ENCODE assay signal across 8 mouse cellular contexts in genomic region chr16:4077384-4078061, GRCm38 (mm10). TPM values are rescaled to one million over a fixed set of nuclear protein-coding genes. Genes with fewer than 3 reads are reported as not detected.
DNase-seq lines count a peak whose midpoint lies in the region; ATAC-seq and TF ChIP-seq lines count a peak whose summit lies in the region.

Trap1 (minus strand) TSS chr16:4077827.

- peak within 1 kb of the TSS; percentile 79 for H3K4me3 ChIP-seq in hindbrain, embryonic 10.5 days
- peak within 1 kb of the TSS; percentile 85 for H3K4me3 ChIP-seq in lung, postnatal 0 days (ENCODE audit: low read depth, low read length)

- peak within 1 kb of the TSS; percentile 92 for H3K27ac ChIP-seq in hindbrain, embryonic 10.5 days
- peak within 1 kb of the TSS; percentile 63 for H3K27ac ChIP-seq in lung, postnatal 0 days (ENCODE audit: low read length)

- under 1% methylated on average over 58 of the region's 58 CpGs for WGBS in hindbrain, embryonic 10.5 days
- WGBS in lung, postnatal 0 days: under 1% methylated on average over 58 of the region's 58 CpGs

- peak within 1 kb of the TSS; percentile 71 for H3K4me2 ChIP-seq in lung, postnatal 0 days (replicated peaks; ENCODE audit: low read depth, low read length)

- ATAC-seq in frontal cortex, adult (ENCODE audit: low TSS enrichment): peak; percentile 93
- ATAC-seq in lung, postnatal 0 days: peak; percentile 97

- H3K9ac ChIP-seq in lung, postnatal 0 days (replicated peaks; ENCODE audit: low read depth): peak within 1 kb of the TSS; percentile 78

- no peaks in the 10 kb centered on the region for H3K27me3 ChIP-seq in hindbrain, embryonic 10.5 days (ENCODE audit: insufficient read depth, poor library complexity, severe bottlenecking)
- H3K27me3 ChIP-seq in lung, postnatal 0 days (replicated peaks; ENCODE audit: insufficient read depth, low read length): no peaks in the 10 kb centered on the region

- TF ChIP-seq EP300 in lung, postnatal 0 days (IDR thresholded peaks at IDR 0.05): no peak

- TF ChIP-seq CTCF in lung, postnatal 0 days (IDR thresholded peaks at IDR 0.05): no peak

- peaks cover 19% of the 10 kb centered on the region for H3K36me3 ChIP-seq in hindbrain, embryonic 10.5 days
- no peaks in the 10 kb centered on the region for H3K36me3 ChIP-seq in lung, postnatal 0 days (ENCODE audit: insufficient read depth, low read length)

- no peaks in the 10 kb centered on the region for H3K9me3 ChIP-seq in hindbrain, embryonic 10.5 days
- H3K9me3 ChIP-seq in lung, postnatal 0 days (ENCODE audit: low read length): no peaks in the 10 kb centered on the region

- peaks cover 11% of the 10 kb centered on the region for H3K4me1 ChIP-seq in hindbrain, embryonic 10.5 days (replicated peaks)
- no peaks in the 10 kb centered on the region; the same call in 1 of the 2 replicates for H3K4me1 ChIP-seq in lung, postnatal 0 days (ENCODE audit: insufficient read depth, low read depth, low read length)

- DNase-seq in MEL-GATA-1-ER (ENCODE audit: extremely low read depth, low read depth): peak; percentile 72
- peak; percentile 93 for DNase-seq in cerebellum, adult 8-10 months
- DNase-seq in hindbrain, embryonic 10.5 days (ENCODE audit: low spot score): peak; percentile 91
- DNase-seq in layer of hippocampus, adult 9-11 months: peak; percentile 93
- peak; percentile 91 for DNase-seq in lung, postnatal 0 days (ENCODE audit: low spot score)
- DNase-seq in ovary, postnatal 14 days (ENCODE audit: low spot score): peak; percentile 97
- DNase-seq in thymus, postnatal 14 days: peak; percentile 97

RNA-seq across cellular contexts. Expression of gene Trap1, which starts in this region (rescaled TPM):
- polyA plus RNA-seq in hindbrain, embryonic 10.5 days (2016; fragmentation: Nextera tagmentation; extraction: Ambion mirVana): 83.9 and 90.0 TPM in 2 replicates
- 32.5 and 36.0 TPM in 2 replicates for polyA plus RNA-seq in lung, postnatal 0 days (2015; fragmentation: Nextera tagmentation; extraction: Ambion mirVana)

Comparison
In these comparisons a context has a peak if more than half of its experiments do, and no peak if none do; other contexts are left out.
1. Peak in every context shown above with its lines: DNase-seq, ATAC-seq, H3K4me3 ChIP-seq and H3K27ac ChIP-seq.